Mouse (Mus musculus) small intestine, adult 2 months (tissue): ENCODE measurements at regions not wholly inside any gene's neighbourhood (a gene's known extent, or its start where the extent isn't known, plus 50 kb on each side); places are given as distances from the start of the nearest gene placed in this dataset.

Source experiments
- CTCF ChIP-seq: fragments of 200-500 bp; IDR thresholded peaks from 2 replicates; pipeline ENCODE4 v1.5.1; 2012; ENCODE audit warnings: low read depth, mild to moderate bottlenecking, control low read depth, inconsistent platforms, low read length, moderate library complexity, mixed read lengths; ENCODE audit not compliant: insufficient replicate concordance, insufficient read length; ENCODE audit errors: extremely low read depth
- POLR2A ChIP-seq: fragments of 200-500 bp; IDR thresholded peaks from 2 replicates; pipeline ENCODE4 v1.6.1; 2012; ENCODE audit warnings: low read depth, mild to moderate bottlenecking, control low read depth, inconsistent platforms, low read length, moderate library complexity

- no peak for TF ChIP-seq CTCF
- no peak for TF ChIP-seq POLR2A
Observed at GRCm38 (mm10) chr1:137865030-137865429, 310.5 kb downstream of the Ptprc start.
